9 mouse cellular contexts compared by ENCODE assay signal in the genomic region with DNA sequence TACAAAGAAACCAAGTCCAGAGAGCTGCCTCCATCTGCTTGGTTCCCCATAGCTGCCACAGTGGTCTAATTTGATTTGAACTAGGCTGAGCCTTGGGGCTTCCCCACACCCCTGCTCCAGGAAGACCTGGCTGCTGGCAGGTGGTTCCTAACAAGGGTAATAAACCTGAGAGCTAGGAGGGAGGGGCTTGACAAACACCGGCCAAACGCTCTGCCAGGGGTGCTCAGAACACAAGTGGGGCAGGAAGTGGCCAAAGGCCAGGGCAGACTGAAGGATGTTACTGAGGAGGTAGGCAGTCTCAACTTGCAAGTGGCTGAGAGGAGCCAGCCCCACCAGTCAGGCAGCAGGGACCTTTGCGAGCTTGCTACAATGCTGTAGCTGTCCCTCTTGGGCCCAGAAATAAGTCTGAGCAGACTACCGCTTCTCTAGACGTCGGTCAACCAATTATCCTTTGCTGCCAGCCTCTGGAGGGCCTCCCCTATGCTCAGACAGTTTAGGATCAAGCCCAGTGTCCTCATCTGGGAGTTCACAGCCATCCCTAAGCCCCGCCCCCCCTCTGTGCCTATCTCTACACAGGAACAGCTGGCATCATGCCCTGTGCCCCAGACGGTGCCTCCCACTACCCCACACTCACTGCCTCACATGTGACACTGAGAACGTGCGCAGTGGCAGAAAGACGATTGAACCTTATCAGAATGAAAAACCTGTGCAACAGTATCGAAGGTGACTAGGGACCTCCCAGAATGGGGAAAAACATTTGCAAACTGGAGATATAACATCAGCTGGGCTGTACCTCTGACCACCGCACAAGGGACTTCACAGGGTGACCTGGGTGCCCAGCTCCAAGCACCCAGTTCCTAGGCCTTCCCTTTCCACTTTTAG. TPM values are rescaled to one million over a fixed set of nuclear protein-coding genes. Genes with fewer than 3 reads are reported as not detected.
DNase-seq lines count a peak whose midpoint lies in the region; ATAC-seq lines count a peak whose summit lies in the region.
"Had no signal": no experiment of that assay in that cellular context is flagged by ENCODE, and none has a peak within 500 bp of the region (broad histone marks: within the 10 kb centered on the region; RNA-seq: fewer than 3 reads in every experiment).

No protein-coding gene starts in this region.

- peak overlapping the region; percentile 33 for H3K4me2 ChIP-seq in heart, embryonic 15.5 days
- no peak overlapping the region for H3K4me2 ChIP-seq in forebrain, embryonic 11.5 days (ENCODE audit: low read depth, low read length, severe bottlenecking)
- H3K4me2 ChIP-seq: embryonic facial prominence, embryonic 13.5 days had no signal

- H3K27ac ChIP-seq in heart, embryonic 15.5 days: peak overlapping the region; percentile 77
- no peak overlapping the region for H3K27ac ChIP-seq in forebrain, embryonic 11.5 days (ENCODE audit: low read depth, low read length)
- H3K27ac ChIP-seq: embryonic facial prominence, embryonic 13.5 days had no signal

- H3K9me3 ChIP-seq in heart, embryonic 15.5 days (replicated peaks): no peaks in the 10 kb centered on the region
- H3K9me3 ChIP-seq in forebrain, embryonic 11.5 days (ENCODE audit: control insufficient read depth, low read length): no peaks in the 10 kb centered on the region
- H3K9me3 ChIP-seq: embryonic facial prominence, embryonic 13.5 days had no signal

- H3K4me3 ChIP-seq in heart, embryonic 15.5 days: no peak overlapping the region
- H3K4me3 ChIP-seq in forebrain, embryonic 11.5 days (ENCODE audit: low read depth, low read length): no peak overlapping the region
- H3K4me3 ChIP-seq: embryonic facial prominence, embryonic 13.5 days had no signal

- H3K27me3 ChIP-seq in heart, embryonic 15.5 days: no peaks in the 10 kb centered on the region
- H3K27me3 ChIP-seq in forebrain, embryonic 11.5 days (ENCODE audit: control insufficient read depth, insufficient read depth, low read length): no peaks in the 10 kb centered on the region
- H3K27me3 ChIP-seq: embryonic facial prominence, embryonic 13.5 days had no signal

- no peaks in the 10 kb centered on the region for H3K36me3 ChIP-seq in heart, embryonic 15.5 days
- no peaks in the 10 kb centered on the region for H3K36me3 ChIP-seq in forebrain, embryonic 11.5 days (ENCODE audit: control insufficient read depth, insufficient read depth, low read length)
- H3K36me3 ChIP-seq: embryonic facial prominence, embryonic 13.5 days had no signal

- intact Hi-C loops in left cerebral cortex, postnatal 36 days (cut with DNase I): no loop called here

- peak; percentile 83 for ATAC-seq in heart, embryonic 15.5 days (replicated peaks; ENCODE audit: insufficient number of reproducible peaks, insufficient read depth, low FRiP score, low read depth)
- no peak for ATAC-seq in forebrain, embryonic 11.5 days (replicated peaks; ENCODE audit: low FRiP score)

- 34% methylated on average over 13 of the region's 13 CpGs for WGBS in heart, embryonic 15.5 days
- WGBS in forebrain, embryonic 11.5 days: 79% methylated on average over 13 of the region's 13 CpGs

- DNase-seq in cerebellum, postnatal 10 days: peak; percentile 71 to 77
- no peak for DNase-seq in cerebellum, adult 9-10 months
- peak; percentile 83 for DNase-seq in CD4-positive, CD25-positive, alpha-beta regulatory T cell, adult 2 months (ENCODE audit: low read depth, low spot score)
- peak; percentile 65 for DNase-seq in liver
- DNase-seq in retina, embryonic 14.5 days (ENCODE audit: low spot score): peak; percentile 40
- no peak for DNase-seq in forebrain, embryonic 11.5 days (ENCODE audit: low spot score)
- no peak for DNase-seq in left cerebral cortex, postnatal 36 days (ENCODE audit: low spot score in 2 of 2)

- H3K9ac ChIP-seq in heart, embryonic 15.5 days: no peak overlapping the region; the same call in 1 of the 2 replicates
- no peak overlapping the region for H3K9ac ChIP-seq in forebrain, embryonic 11.5 days (ENCODE audit: low read length)
- H3K9ac ChIP-seq: embryonic facial prominence, embryonic 13.5 days had no signal

- H3K4me1 ChIP-seq in heart, embryonic 15.5 days (replicated peaks): peaks cover 37% of the 10 kb centered on the region
- H3K4me1 ChIP-seq in forebrain, embryonic 11.5 days (replicated peaks; ENCODE audit: control insufficient read depth, insufficient read depth, low read length): no peaks in the 10 kb centered on the region; the same call in 1 of the 2 replicates

RNA-seq across cellular contexts. Expression of a gene that starts 11.6 kb away (rescaled TPM):
- polyA plus RNA-seq in heart, embryonic 15.5 days (2015; fragmentation: Nextera tagmentation; extraction: Ambion mirVana): 5.1 and 5.2 TPM in 2 replicates
- polyA plus RNA-seq in forebrain, embryonic 11.5 days (2014; fragmentation: Nextera tagmentation; extraction: Ambion mirVana): 1.1 and 2.5 TPM in 2 replicates
- total RNA-seq in left cerebral cortex, postnatal 36 days (2021): 1 to 10 TPM; 2.0 to 4.3 TPM

Comparison
In these comparisons a context has a peak if more than half of its experiments do, and no peak if none do; other contexts are left out.
1. DNase-seq: peak in cerebellum, postnatal 10 days (2 of 2), CD4-positive, CD25-positive, alpha-beta regulatory T cell, adult 2 months (single experiment), liver (single experiment) and retina, embryonic 14.5 days (single experiment); none in cerebellum, adult 9-10 months (single experiment), forebrain, embryonic 11.5 days (single experiment) and left cerebral cortex, postnatal 36 days (0 of 2).